Comparison of ENCODE assay signal across 12 mouse cellular contexts in genomic region chr7:39894208-39894896, GRCm38 (mm10).
A peak's percentile ranks its signal among the peaks of the same experiment; 100 is the strongest.
DNase-seq lines count a peak whose midpoint lies in the region; ATAC-seq and TF ChIP-seq lines count a peak whose summit lies in the region.
"Had no signal": no experiment of that assay in that cellular context is flagged by ENCODE, and none has a peak within 500 bp of the region (broad histone marks: within the 10 kb centered on the region; RNA-seq: fewer than 3 reads in every experiment).

No protein-coding gene starts in this region.

- DNase-seq in hindbrain, embryonic 11.5 days (ENCODE audit: low spot score), result peak; percentile 1
- DNase-seq in hindbrain, embryonic 10.5 days (ENCODE audit: low spot score), result no peak
- DNase-seq in layer of hippocampus, adult 8-10 months (ENCODE audit: low spot score in 2 of 2), result peak; percentile 7 to 9
- DNase-seq in midbrain, postnatal 0 days (ENCODE audit: low spot score), result peak; percentile 15
- DNase-seq in adrenal gland, postnatal 10 days, result no peak
- DNase-seq in embryo, embryonic 11 days, result no peak
- no peak for DNase-seq in embryo, embryonic 9.5 days (ENCODE audit: extremely low spot score)
- DNase-seq: heart, adult 11 months; heart, postnatal 36 days had no signal

- H3K27me3 ChIP-seq in hindbrain, embryonic 11.5 days (ENCODE audit: control insufficient read depth, insufficient read depth, low read length), result no peaks in the 10 kb centered on the region
- H3K27me3 ChIP-seq in hindbrain, embryonic 10.5 days (ENCODE audit: insufficient read depth, poor library complexity, severe bottlenecking), result no peaks in the 10 kb centered on the region
- H3K27me3 ChIP-seq in forebrain, embryonic 12.5 days, result no peaks in the 10 kb centered on the region
- H3K27me3 ChIP-seq in midbrain, postnatal 0 days (ENCODE audit: insufficient read depth, low read length), result no peaks in the 10 kb centered on the region
- H3K27me3 ChIP-seq: kidney, embryonic 15.5 days had no signal

- TF ChIP-seq CTCF in midbrain, postnatal 0 days (IDR thresholded peaks at IDR 0.05), result no peak

- no peak for ATAC-seq in hindbrain, embryonic 11.5 days (ENCODE audit: low FRiP score)
- peak; percentile 46; the same call in 1 of the 2 replicates for ATAC-seq in forebrain, embryonic 12.5 days (ENCODE audit: low FRiP score)
- no peak for ATAC-seq in midbrain, postnatal 0 days (ENCODE audit: low FRiP score)

- no peak overlapping the region for H3K27ac ChIP-seq in hindbrain, embryonic 11.5 days (ENCODE audit: low read depth, low read length)
- no peak overlapping the region for H3K27ac ChIP-seq in hindbrain, embryonic 10.5 days
- no peak overlapping the region for H3K27ac ChIP-seq in forebrain, embryonic 12.5 days
- H3K27ac ChIP-seq in midbrain, postnatal 0 days (ENCODE audit: low read depth, low read length), result no peak overlapping the region
- H3K27ac ChIP-seq: kidney, embryonic 15.5 days; liver, embryonic 14.5 days had no signal

- no peaks in the 10 kb centered on the region for H3K4me1 ChIP-seq in hindbrain, embryonic 11.5 days (replicated peaks; ENCODE audit: control insufficient read depth, insufficient read depth, low read length)
- peaks cover 4% of the 10 kb centered on the region for H3K4me1 ChIP-seq in hindbrain, embryonic 10.5 days (replicated peaks)
- H3K4me1 ChIP-seq in forebrain, embryonic 12.5 days, result peaks cover 5% of the 10 kb centered on the region; the same call in 1 of the 2 replicates
- H3K4me1 ChIP-seq in midbrain, postnatal 0 days (ENCODE audit: insufficient read depth, low read length), result no peaks in the 10 kb centered on the region
- H3K4me1 ChIP-seq: kidney, embryonic 15.5 days had no signal

- no peaks in the 10 kb centered on the region for H3K36me3 ChIP-seq in hindbrain, embryonic 11.5 days (ENCODE audit: control insufficient read depth, insufficient read depth, low read length)
- no peaks in the 10 kb centered on the region for H3K36me3 ChIP-seq in hindbrain, embryonic 10.5 days
- no peaks in the 10 kb centered on the region for H3K36me3 ChIP-seq in forebrain, embryonic 12.5 days (replicated peaks)
- no peaks in the 10 kb centered on the region for H3K36me3 ChIP-seq in midbrain, postnatal 0 days (ENCODE audit: insufficient read depth, low read length)
- H3K36me3 ChIP-seq: kidney, embryonic 15.5 days had no signal

- H3K9me3 ChIP-seq in hindbrain, embryonic 11.5 days (ENCODE audit: control insufficient read depth, low read length), result no peaks in the 10 kb centered on the region
- no peaks in the 10 kb centered on the region; the same call in 1 of the 2 replicates for H3K9me3 ChIP-seq in hindbrain, embryonic 10.5 days
- no peaks in the 10 kb centered on the region for H3K9me3 ChIP-seq in forebrain, embryonic 12.5 days
- H3K9me3 ChIP-seq in midbrain, postnatal 0 days (ENCODE audit: low read length), result no peaks in the 10 kb centered on the region
- H3K9me3 ChIP-seq: kidney, embryonic 15.5 days had no signal

- no peak overlapping the region for H3K4me2 ChIP-seq in hindbrain, embryonic 11.5 days (replicated peaks; ENCODE audit: low read depth, low read length)
- no peak overlapping the region for H3K4me2 ChIP-seq in forebrain, embryonic 12.5 days
- H3K4me2 ChIP-seq in midbrain, postnatal 0 days (ENCODE audit: low read depth, low read length, poor library complexity, severe bottlenecking), result no peak overlapping the region
- H3K4me2 ChIP-seq: kidney, embryonic 15.5 days had no signal

- WGBS in hindbrain, embryonic 11.5 days, result 63% methylated on average over 7 of the region's 7 CpGs
- 67% methylated on average over 7 of the region's 7 CpGs for WGBS in hindbrain, embryonic 10.5 days
- WGBS in forebrain, embryonic 12.5 days, result 38% methylated on average over 7 of the region's 7 CpGs
- WGBS in midbrain, postnatal 0 days, result 47% methylated on average over 7 of the region's 7 CpGs

- no peak overlapping the region for H3K9ac ChIP-seq in hindbrain, embryonic 11.5 days (ENCODE audit: low read depth, low read length)
- H3K9ac ChIP-seq in forebrain, embryonic 12.5 days, result no peak overlapping the region
- no peak overlapping the region for H3K9ac ChIP-seq in midbrain, postnatal 0 days (replicated peaks; ENCODE audit: low read length, poor library complexity, severe bottlenecking)
- H3K9ac ChIP-seq: kidney, embryonic 15.5 days; liver, embryonic 14.5 days had no signal

- H3K4me3 ChIP-seq in hindbrain, embryonic 11.5 days (ENCODE audit: low read depth, low read length), result no peak overlapping the region
- H3K4me3 ChIP-seq in hindbrain, embryonic 10.5 days, result no peak overlapping the region
- no peak overlapping the region for H3K4me3 ChIP-seq in forebrain, embryonic 12.5 days (replicated peaks)
- H3K4me3 ChIP-seq in midbrain, postnatal 0 days (ENCODE audit: low read depth, low read length), result no peak overlapping the region
- H3K4me3 ChIP-seq: kidney, embryonic 15.5 days had no signal

Comparison
In these comparisons a context has a peak if more than half of its experiments do, and no peak if none do; other contexts are left out.
1. DNase-seq: peak in hindbrain, embryonic 11.5 days (single experiment), layer of hippocampus, adult 8-10 months (2 of 2) and midbrain, postnatal 0 days (single experiment); none in hindbrain, embryonic 10.5 days (single experiment), adrenal gland, postnatal 10 days (single experiment), embryo, embryonic 11 days (single experiment) and embryo, embryonic 9.5 days (single experiment).